Comparison of ENCODE assay signal across 9 mouse cellular contexts in genomic region chr3:145730092-145730491, GRCm38 (mm10). TPM values are rescaled to one million over a fixed set of nuclear protein-coding genes. Genes with fewer than 3 reads are reported as not detected.
DNase-seq lines count a peak whose midpoint lies in the region; ATAC-seq lines count a peak whose summit lies in the region.
"Had no signal": no experiment of that assay in that cellular context is flagged by ENCODE, and none has a peak within 500 bp of the region (broad histone marks: within the 10 kb centered on the region; RNA-seq: fewer than 3 reads in every experiment).

No protein-coding gene starts in this region.

- no peak overlapping the region for H3K4me2 ChIP-seq in hindbrain, embryonic 12.5 days (replicated peaks)
- H3K4me2 ChIP-seq in hindbrain, embryonic 14.5 days (replicated peaks), result no peak overlapping the region
- H3K4me2 ChIP-seq in neural tube, embryonic 12.5 days (replicated peaks), result no peak overlapping the region
- no peak overlapping the region for H3K4me2 ChIP-seq in neural tube, embryonic 15.5 days

- peak; percentile 16; the same call in 1 of the 2 replicates for ATAC-seq in hindbrain, embryonic 12.5 days (ENCODE audit: low FRiP score)
- no peak for ATAC-seq in hindbrain, embryonic 14.5 days (ENCODE audit: low FRiP score)
- peak; percentile 51; the same call in 1 of the 2 replicates for ATAC-seq in neural tube, embryonic 12.5 days (ENCODE audit: low FRiP score, low read depth)
- ATAC-seq in neural tube, embryonic 15.5 days (ENCODE audit: low FRiP score), result no peak

- no peak for DNase-seq in hindbrain, embryonic 14.5 days (ENCODE audit: low spot score)
- DNase-seq in adrenal gland, postnatal 14 days, result peak; percentile 72
- DNase-seq in cerebellum, postnatal 25 days, result no peak
- DNase-seq in ovary, adult 18-20 months (ENCODE audit: low spot score), result no peak

- 28% methylated on average over 3 of the region's 3 CpGs for WGBS in hindbrain, embryonic 12.5 days
- 38% methylated on average over 3 of the region's 3 CpGs for WGBS in hindbrain, embryonic 14.5 days
- 20% methylated on average over 3 of the region's 3 CpGs for WGBS in neural tube, embryonic 12.5 days
- WGBS in neural tube, embryonic 15.5 days, result 20% methylated on average over 3 of the region's 3 CpGs

- H3K4me3 ChIP-seq in hindbrain, embryonic 12.5 days, result no peak overlapping the region
- H3K4me3 ChIP-seq in hindbrain, embryonic 14.5 days (replicated peaks; ENCODE audit: low read length), result no peak overlapping the region
- H3K4me3 ChIP-seq in neural tube, embryonic 12.5 days, result no peak overlapping the region
- H3K4me3 ChIP-seq in neural tube, embryonic 15.5 days (replicated peaks), result no peak overlapping the region
- H3K4me3 ChIP-seq: left cerebral cortex, adult 2 months had no signal

- H3K9me3 ChIP-seq in hindbrain, embryonic 12.5 days (replicated peaks), result 0 out of 2 replicates have a peak, but pooled peaks cover 3% of the 10 kb centered on the region
- no peaks in the 10 kb centered on the region for H3K9me3 ChIP-seq in hindbrain, embryonic 14.5 days (ENCODE audit: control insufficient read depth, low read length)
- H3K9me3 ChIP-seq in neural tube, embryonic 12.5 days, result no peaks in the 10 kb centered on the region
- H3K9me3 ChIP-seq in neural tube, embryonic 15.5 days (replicated peaks), result no peaks in the 10 kb centered on the region

- peaks cover 7% of the 10 kb centered on the region; the same call in 1 of the 2 replicates for H3K4me1 ChIP-seq in hindbrain, embryonic 12.5 days
- H3K4me1 ChIP-seq in hindbrain, embryonic 14.5 days (replicated peaks; ENCODE audit: control insufficient read depth, insufficient read depth, low read length), result 0 out of 2 replicates have a peak, but pooled peaks cover 4% of the 10 kb centered on the region
- 0 out of 2 replicates have a peak, but pooled peaks cover 8% of the 10 kb centered on the region for H3K4me1 ChIP-seq in neural tube, embryonic 12.5 days
- peaks cover 13% of the 10 kb centered on the region; the same call in 1 of the 2 replicates for H3K4me1 ChIP-seq in neural tube, embryonic 15.5 days

- H3K27ac ChIP-seq in hindbrain, embryonic 12.5 days, result no peak overlapping the region
- H3K27ac ChIP-seq in hindbrain, embryonic 14.5 days, result no peak overlapping the region
- 0 out of 2 replicates have a peak overlapping the region, but pooled peaks have one; percentile 15 for H3K27ac ChIP-seq in neural tube, embryonic 12.5 days
- no peak overlapping the region for H3K27ac ChIP-seq in neural tube, embryonic 15.5 days (replicated peaks)
- H3K27ac ChIP-seq: left cerebral cortex, adult 2 months had no signal

- H3K9ac ChIP-seq in hindbrain, embryonic 12.5 days, result no peak overlapping the region
- H3K9ac ChIP-seq in hindbrain, embryonic 14.5 days, result no peak overlapping the region
- H3K9ac ChIP-seq in neural tube, embryonic 12.5 days, result no peak overlapping the region
- H3K9ac ChIP-seq in neural tube, embryonic 15.5 days (replicated peaks), result no peak overlapping the region

- no peaks in the 10 kb centered on the region for H3K36me3 ChIP-seq in hindbrain, embryonic 12.5 days
- no peaks in the 10 kb centered on the region for H3K36me3 ChIP-seq in hindbrain, embryonic 14.5 days (replicated peaks; ENCODE audit: control insufficient read depth, insufficient read depth)
- no peaks in the 10 kb centered on the region for H3K36me3 ChIP-seq in neural tube, embryonic 12.5 days
- no peaks in the 10 kb centered on the region for H3K36me3 ChIP-seq in neural tube, embryonic 15.5 days

- no peaks in the 10 kb centered on the region for H3K27me3 ChIP-seq in hindbrain, embryonic 12.5 days
- H3K27me3 ChIP-seq in hindbrain, embryonic 14.5 days (ENCODE audit: control insufficient read depth, insufficient read depth, low read length), result no peaks in the 10 kb centered on the region
- H3K27me3 ChIP-seq in neural tube, embryonic 12.5 days (replicated peaks), result no peaks in the 10 kb centered on the region
- H3K27me3 ChIP-seq in neural tube, embryonic 15.5 days (replicated peaks), result no peaks in the 10 kb centered on the region

RNA-seq across cellular contexts. Expression of gene Ddah1, which starts 28.4 kb away (rescaled TPM):
- 46.8 and 53.8 TPM in 2 replicates for polyA plus RNA-seq in hindbrain, embryonic 12.5 days (2016; fragmentation: Nextera tagmentation; extraction: Ambion mirVana)
- polyA plus RNA-seq in hindbrain, embryonic 14.5 days (2014; fragmentation: Nextera tagmentation; extraction: Ambion mirVana), result 102 and 117 TPM in 2 replicates
- polyA plus RNA-seq in neural tube, embryonic 12.5 days (2016; fragmentation: Nextera tagmentation; extraction: Ambion mirVana), result 51.7 and 53.5 TPM in 2 replicates
- polyA plus RNA-seq in neural tube, embryonic 15.5 days (2015; fragmentation: Nextera tagmentation; extraction: Ambion mirVana), result 108 and 123 TPM in 2 replicates
- 5.4 and 8.3 TPM in 2 replicates for total RNA-seq in adrenal gland, postnatal 14 days (2021)
- total RNA-seq: neutrophil, adult 5-6 weeks had no signal

Comparison
In these comparisons a context has a peak if more than half of its experiments do, and no peak if none do; other contexts are left out.
1. ATAC-seq: peak in hindbrain, embryonic 12.5 days (single experiment) and neural tube, embryonic 12.5 days (single experiment); none in hindbrain, embryonic 14.5 days (single experiment) and neural tube, embryonic 15.5 days (single experiment).